ENCODE assay signal across 24 mouse cellular contexts in the genomic region with DNA sequence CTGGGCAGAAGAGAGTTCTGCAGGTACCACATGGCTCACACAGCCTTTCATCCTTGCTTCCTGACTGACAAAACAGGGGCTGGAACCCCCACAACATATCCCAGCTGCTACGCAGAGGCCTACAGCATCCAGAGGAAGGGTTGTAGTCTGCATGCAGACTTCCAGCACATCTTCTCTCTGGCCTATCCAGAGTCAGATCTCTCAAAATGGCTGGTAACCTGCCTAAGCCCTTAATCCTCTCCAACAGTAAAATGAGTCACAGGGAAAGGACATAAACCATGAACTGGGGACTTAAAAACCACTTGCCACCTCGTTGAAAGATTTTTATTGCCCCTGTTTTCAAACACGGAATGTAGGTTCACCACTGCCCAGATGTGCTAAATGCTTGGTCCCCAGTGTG.
"Had no signal": no experiment of that assay in that cellular context is flagged by ENCODE, and none has a peak within 500 bp of the region (broad histone marks: within the 10 kb centered on the region; RNA-seq: fewer than 3 reads in every experiment).

No protein-coding gene starts in this region.

- H3K4me1 ChIP-seq: liver, embryonic 13.5 days; liver, embryonic 15.5 days; megakaryocyte, embryonic 14.5 days had no signal

- H3K27me3 ChIP-seq: liver, embryonic 13.5 days; liver, embryonic 15.5 days; neural tube, embryonic 13.5 days; neural tube, embryonic 15.5 days; stomach, embryonic 15.5 days had no signal

- H3K9me3 ChIP-seq: liver, embryonic 13.5 days; liver, embryonic 15.5 days; megakaryocyte, embryonic 14.5 days; neural tube, embryonic 15.5 days; stomach, embryonic 15.5 days had no signal

- ATAC-seq: liver, postnatal 0 days; lung, postnatal 0 days; midbrain, embryonic 16.5 days had no signal

- H3K27ac ChIP-seq: liver, embryonic 13.5 days; liver, embryonic 15.5 days; macrophage; neural tube, embryonic 13.5 days; neural tube, embryonic 15.5 days; stomach, embryonic 15.5 days; stomach, postnatal 0 days had no signal

- H3K4me2 ChIP-seq: liver, embryonic 11.5 days; liver, embryonic 13.5 days; liver, embryonic 15.5 days; lung, embryonic 14.5 days; neural tube, embryonic 13.5 days; neural tube, embryonic 15.5 days; stomach, embryonic 15.5 days had no signal

- H3K4me3 ChIP-seq: liver, embryonic 13.5 days; liver, embryonic 15.5 days; megakaryocyte, embryonic 14.5 days; myocyte; neural tube, embryonic 13.5 days; neural tube, embryonic 15.5 days; stomach, embryonic 15.5 days had no signal

- DNase-seq: liver, embryonic 13.5 days; liver, postnatal 0 days; lung, embryonic 14.5 days; lung, postnatal 14 days; lung, postnatal 36 days; midbrain, embryonic 14.5 days; retina, postnatal 1 day; right cerebral cortex, adult 18-20 months; right cerebral cortex, postnatal 25 days; right cerebral cortex, postnatal 4 days; thymus, adult 2 months; thymus, postnatal 25 days; thymus, postnatal 4 days had no signal

- H3K9ac ChIP-seq: liver, embryonic 13.5 days; liver, embryonic 15.5 days; liver, postnatal 0 days; lung, embryonic 14.5 days; neural tube, embryonic 13.5 days; neural tube, embryonic 15.5 days; stomach, embryonic 15.5 days had no signal

- H3K36me3 ChIP-seq: liver, embryonic 13.5 days; liver, embryonic 15.5 days; neural tube, embryonic 13.5 days; neural tube, embryonic 15.5 days; stomach, embryonic 15.5 days had no signal
